Mouse (Mus musculus) cortical plate, adult 2 months (tissue): ENCODE data around the gene Lime1.

Experiments
- CTCF ChIP-seq: fragments of 200-500 bp; IDR thresholded peaks from 2 replicates; pipeline ENCODE4 v1.5.1; 2011; ENCODE audit warnings: mild to moderate bottlenecking, control low read depth, low read length; ENCODE audit not compliant: insufficient read depth; ENCODE audit errors: extremely low read depth
- POLR2A ChIP-seq: fragments of 200-500 bp; IDR thresholded peaks from 2 replicates; pipeline ENCODE4 v1.6.1; 2011; ENCODE audit warnings: mild to moderate bottlenecking, low read length, control low read depth; ENCODE audit not compliant: insufficient read depth; ENCODE audit errors: extremely low read depth

DNA sequence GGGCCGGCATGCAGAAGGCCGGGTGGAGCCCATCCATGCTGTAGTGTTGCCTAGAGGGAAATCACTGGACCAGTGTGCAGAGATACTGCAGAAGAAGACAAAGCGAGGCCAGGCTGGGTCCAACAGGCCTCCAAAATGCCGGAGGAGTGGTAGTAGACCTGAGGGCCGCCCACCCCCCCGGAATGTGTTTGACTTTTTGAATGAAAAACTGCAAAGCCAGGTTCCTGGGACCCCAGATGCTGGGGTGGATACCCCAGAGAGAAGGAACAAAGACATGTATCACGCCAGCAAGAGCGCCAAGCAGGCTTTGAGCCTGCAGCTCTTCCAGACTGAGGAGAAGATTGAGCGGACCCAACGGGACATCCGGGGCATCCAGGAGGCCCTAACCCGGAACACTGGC lies at the start of gene Lime1:
- TF ChIP-seq CTCF (no peak), POLR2A (no peak)
